Mouse (Mus musculus) G1E-ER4 (cell line): ENCODE results near the gene Ccdc191. TPM values are rescaled to one million over a fixed set of nuclear protein-coding genes. Genes with fewer than 3 reads are reported as not detected.

Experiments used
- GATA1 ChIP-seq: IDR thresholded peaks from one replicate; pipeline ENCODE4 v1.8.0; 2012; ENCODE audit warnings: low read length, inconsistent platforms
- polyA plus RNA-seq: library from polyadenylated mRNA; stranded (reverse); fragments of >175 nt; gene quantifications from 2 replicates; pipeline ENCODE4 v1.2.3, GENCODE M21; 2012

The Ccdc191 gene
- polyA plus RNA-seq, 1 experiment, result 2.0 TPM

GRCm38 (mm10) chr16:43922024-43922423 is 32.4 kb downstream of the Ccdc191 start:
- TF ChIP-seq GATA1, result no peak

- TF ChIP-seq GATA1, result no peak
Measured at GRCm38 (mm10) chr16:43922630-43923029, 33.0 kb downstream of the Ccdc191 start.

GRCm38 (mm10) chr16:43925001-43925558 is 35.5 kb downstream of the Ccdc191 start:
- TF ChIP-seq GATA1, result no peak

- TF ChIP-seq GATA1, result no peak
Measured at GRCm38 (mm10) chr16:43925846-43926245, 36.2 kb downstream of the Ccdc191 start.

- no peak for TF ChIP-seq GATA1
Measured at GRCm38 (mm10) chr16:43926341-43926859, 36.8 kb downstream of the Ccdc191 start, which contains the start of gene Qtrt2. Gene Qtrt2, minus strand, starts transcription at chr16:43926809.

GRCm38 (mm10) chr16:43930577-43930976 is 41.0 kb downstream of the Ccdc191 start:
- no peak for TF ChIP-seq GATA1

- TF ChIP-seq GATA1, result no peak
Measured at GRCm38 (mm10) chr16:43931502-43931901, 41.9 kb downstream of the Ccdc191 start.

- TF ChIP-seq GATA1, result no peak
Measured at GRCm38 (mm10) chr16:43932319-43932718, 42.7 kb downstream of the Ccdc191 start.

- TF ChIP-seq GATA1, result no peak
Measured at GRCm38 (mm10) chr16:43933041-43933440, 43.4 kb downstream of the Ccdc191 start.

- TF ChIP-seq GATA1, result no peak
Measured at GRCm38 (mm10) chr16:43934856-43935255, 45.3 kb downstream of the Ccdc191 start.

GRCm38 (mm10) chr16:43935367-43935766 is 45.8 kb downstream of the Ccdc191 start:
- no peak for TF ChIP-seq GATA1

- no peak for TF ChIP-seq GATA1
Measured at GRCm38 (mm10) chr16:43935892-43936291, 46.3 kb downstream of the Ccdc191 start.

GRCm38 (mm10) chr16:43940846-43941245 is 51.2 kb downstream of the Ccdc191 start:
- no peak for TF ChIP-seq GATA1

- TF ChIP-seq GATA1, result no peak
Measured at GRCm38 (mm10) chr16:43945351-43945750, 55.8 kb downstream of the Ccdc191 start.

- no peak for TF ChIP-seq GATA1
Measured at GRCm38 (mm10) chr16:43945869-43946268, 56.3 kb downstream of the Ccdc191 start.

- no peak for TF ChIP-seq GATA1
Measured at GRCm38 (mm10) chr16:43951591-43951990, 62.0 kb downstream of the Ccdc191 start.

- TF ChIP-seq GATA1, result no peak
Measured at GRCm38 (mm10) chr16:43954913-43955312, 65.3 kb downstream of the Ccdc191 start.

GRCm38 (mm10) chr16:43958038-43958437 is 68.4 kb downstream of the Ccdc191 start:
- no peak for TF ChIP-seq GATA1

GRCm38 (mm10) chr16:43963291-43963690 is 73.7 kb downstream of the Ccdc191 start:
- TF ChIP-seq GATA1, result no peak
